Mouse (Mus musculus) stomach, embryonic 14.5 days (tissue): ENCODE data around the gene Hecw2. TPM values are rescaled to one million over a fixed set of nuclear protein-coding genes. Genes with fewer than 3 reads are reported as not detected.

ENCODE experiments used
- ATAC-seq: fragments of 200-750 bp; cut with Nextera tagmentation; 2 replicates; pipeline ENCODE4 v1.8.0; 2017; ENCODE audit warnings: low read depth, moderate TSS enrichment; ENCODE audit not compliant: insufficient number of reproducible peaks, insufficient read depth, low FRiP score
- H3K27ac ChIP-seq: fragments of 300-500 bp; sonication (generic); 2 replicates; pipeline ENCODE4 v1.5.1; 2014; ENCODE audit warnings: mild to moderate bottlenecking, low read length, moderate library complexity, mixed read lengths
- H3K27me3 ChIP-seq: fragments of 300-500 bp; sonication (generic); 2 replicates; pipeline ENCODE4 v1.6.1; 2014; ENCODE audit warnings: low read length, control low read depth, mixed read lengths; ENCODE audit not compliant: control insufficient read depth, insufficient read depth
- H3K36me3 ChIP-seq: fragments of 300-500 bp; sonication (generic); 2 replicates; pipeline ENCODE4 v1.6.1; 2014; ENCODE audit warnings: mild to moderate bottlenecking, control low read depth, low read length, moderate library complexity, mixed read lengths; ENCODE audit not compliant: control insufficient read depth, insufficient read depth
- H3K4me1 ChIP-seq: fragments of 300-500 bp; sonication (generic); 2 replicates; pipeline ENCODE4 v1.6.1; 2014; ENCODE audit warnings: low read length, control low read depth, mixed read lengths; ENCODE audit not compliant: control insufficient read depth, insufficient read depth
- H3K4me2 ChIP-seq: fragments of 300-500 bp; sonication (generic); replicated peaks from 2 replicates; pipeline ENCODE4 v1.6.1; 2014; ENCODE audit warnings: low read depth, low read length, control low read depth
- H3K4me3 ChIP-seq: fragments of 300-500 bp; sonication (generic); 2 replicates; pipeline ENCODE4 v1.5.1; 2014; ENCODE audit warnings: low read depth, low read length, control low read depth
- H3K9ac ChIP-seq: fragments of 300-500 bp; sonication (generic); replicated peaks from 2 replicates; pipeline ENCODE4 v1.6.1; 2014; ENCODE audit warnings: low read depth, mild to moderate bottlenecking, control low read depth, low read length, moderate library complexity, mixed read lengths
- H3K9me3 ChIP-seq: fragments of 300-500 bp; sonication (generic); 2 replicates; pipeline ENCODE4 v1.6.1; 2016; ENCODE audit warnings: low read depth, low read length, control low read depth; ENCODE audit not compliant: control insufficient read depth
- WGBS: fragments of 180-500 bp; shearing (Covaris S2); extraction: QIAGEN DNeasy Blood & Tissue Kit; methylation state at CpG from one replicate; pipeline ENCODE4 v1.1.7; 2014; 5-methylcytosine and 5-hydroxymethylcytosine counted together
- polyA plus RNA-seq: library from polyadenylated mRNA; unstranded; fragments of >200 nt; fragmentation: Nextera tagmentation; extraction: Ambion mirVana; gene quantifications from 2 replicates; pipeline ENCODE4 v1.2.1, GENCODE M21; 2014

The Hecw2 gene
- polyA plus RNA-seq, 1 experiment from 2014 or later = 2.9 TPM

DNA sequence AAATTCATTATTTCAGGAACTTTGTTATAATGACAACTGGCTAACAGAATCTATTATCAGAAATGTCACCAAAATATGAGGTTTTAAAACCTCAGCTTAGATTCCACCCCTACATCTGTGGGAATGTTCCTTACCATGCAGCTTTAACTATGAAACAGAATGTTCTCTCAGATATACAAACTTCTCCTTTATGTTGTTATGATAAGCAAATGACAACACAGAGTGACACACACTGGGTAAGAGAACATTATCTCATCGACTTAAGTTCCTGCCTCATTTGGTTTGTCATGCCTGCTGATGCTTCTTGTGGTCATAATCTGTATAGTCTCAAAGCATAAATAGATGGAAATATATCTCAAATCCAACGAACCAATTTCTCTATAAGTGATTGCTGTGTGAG, 312.5 kb downstream of the Hecw2 start:
- Histone ChIP-seq H3K27ac (no peak overlapping the region), H3K27me3 (no peaks in the 10 kb centered on the region), H3K4me3 (no peak overlapping the region), H3K4me2 (no peak overlapping the region), H3K4me1 (no peaks in the 10 kb centered on the region), H3K9me3 (no peaks in the 10 kb centered on the region), H3K9ac (no peak overlapping the region), H3K36me3 (no peaks in the 10 kb centered on the region)
- 81% methylated on average over 2 of the region's 2 CpGs for WGBS
- no peak for ATAC-seq

DNA sequence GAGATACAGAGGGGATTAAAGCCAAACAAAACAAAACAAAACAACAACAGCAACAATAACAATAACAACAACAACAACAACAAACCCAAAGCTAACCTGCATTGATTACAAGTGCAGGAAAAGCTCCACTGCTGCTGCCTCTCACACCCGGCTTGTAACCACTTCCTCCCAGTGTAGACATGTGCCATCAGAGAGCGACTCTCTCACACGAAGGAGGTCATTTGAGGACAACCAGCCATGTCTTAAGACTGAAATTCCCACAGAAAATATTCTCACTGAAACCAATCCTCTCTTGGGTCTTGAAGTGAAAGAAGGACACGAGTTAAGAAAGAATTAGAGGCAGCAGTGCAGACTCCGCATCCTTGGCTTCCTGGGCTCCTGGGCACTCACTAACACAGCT, 319.0 kb downstream of the Hecw2 start:
- Histone ChIP-seq H3K36me3 (no peaks in the 10 kb centered on the region), H3K27ac (no peak overlapping the region), H3K4me2 (no peak overlapping the region), H3K9ac (no peak overlapping the region), H3K9me3 (no peaks in the 10 kb centered on the region), H3K4me3 (no peak overlapping the region), H3K27me3 (no peaks in the 10 kb centered on the region), H3K4me1 (no peaks in the 10 kb centered on the region)
- ATAC-seq = no peak
- 87% methylated on average over 5 of the region's 5 CpGs for WGBS

DNA sequence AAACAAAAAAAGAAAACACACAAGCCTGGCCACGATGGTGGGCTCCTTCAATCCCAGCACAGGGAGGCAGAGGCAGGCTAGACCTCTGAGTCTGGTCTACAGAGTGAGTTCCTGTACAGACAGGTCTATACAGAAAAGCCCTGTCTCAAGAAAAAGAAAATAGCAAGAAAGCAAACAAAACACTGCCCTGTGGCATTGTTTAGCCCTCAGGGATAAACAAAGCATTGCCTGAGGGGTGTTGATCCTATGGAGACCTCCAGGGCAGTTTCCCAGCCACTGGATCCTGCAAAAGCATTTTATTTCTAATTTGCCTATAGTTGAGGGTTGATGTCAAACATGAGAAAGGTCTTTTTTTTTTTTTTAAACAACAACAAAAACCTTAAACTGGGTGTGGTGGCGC, 327.7 kb downstream of the Hecw2 start:
- Histone ChIP-seq H3K36me3 (no peaks in the 10 kb centered on the region), H3K4me2 (no peak overlapping the region), H3K27me3 (no peaks in the 10 kb centered on the region), H3K4me3 (no peak overlapping the region), H3K27ac (no peak overlapping the region), H3K4me1 (no peaks in the 10 kb centered on the region), H3K9ac (no peak overlapping the region), H3K9me3 (no peaks in the 10 kb centered on the region)
- ATAC-seq = no peak
- 81% methylated on average over 2 of the region's 2 CpGs for whole genome bisulfite sequencing

DNA sequence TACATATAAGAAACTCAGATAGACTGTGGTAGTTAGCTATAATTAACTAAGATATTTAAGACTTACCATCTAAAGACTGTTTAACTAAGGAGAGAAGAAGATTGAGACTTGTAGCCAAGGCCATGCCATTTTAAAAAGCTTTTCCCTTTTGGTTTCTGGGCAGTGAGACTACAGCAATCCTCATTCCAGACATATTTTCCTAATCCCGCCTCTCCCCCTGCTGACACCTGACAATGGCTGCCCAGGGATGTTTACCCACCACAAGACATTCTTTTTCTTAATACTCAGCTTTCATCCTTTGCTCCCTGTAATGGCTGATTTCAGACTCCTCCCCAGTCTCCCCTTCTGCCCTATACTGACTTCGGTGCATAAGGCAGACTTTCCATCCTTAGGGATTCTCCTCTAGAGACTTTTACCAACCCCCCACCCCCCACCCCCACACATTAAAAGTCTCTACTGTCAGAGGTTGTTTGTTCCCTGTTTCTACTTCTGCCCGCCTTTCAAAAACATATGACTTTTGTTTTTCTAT, 328.5 kb downstream of the Hecw2 start:
- Histone ChIP-seq H3K27ac (no peak overlapping the region), H3K9ac (no peak overlapping the region), H3K4me3 (no peak overlapping the region), H3K4me2 (no peak overlapping the region), H3K27me3 (no peaks in the 10 kb centered on the region), H3K4me1 (no peaks in the 10 kb centered on the region), H3K9me3 (no peaks in the 10 kb centered on the region), H3K36me3 (no peaks in the 10 kb centered on the region)
- 35% methylated on average over 3 of the region's 3 CpGs for WGBS
- no peak for ATAC-seq

DNA sequence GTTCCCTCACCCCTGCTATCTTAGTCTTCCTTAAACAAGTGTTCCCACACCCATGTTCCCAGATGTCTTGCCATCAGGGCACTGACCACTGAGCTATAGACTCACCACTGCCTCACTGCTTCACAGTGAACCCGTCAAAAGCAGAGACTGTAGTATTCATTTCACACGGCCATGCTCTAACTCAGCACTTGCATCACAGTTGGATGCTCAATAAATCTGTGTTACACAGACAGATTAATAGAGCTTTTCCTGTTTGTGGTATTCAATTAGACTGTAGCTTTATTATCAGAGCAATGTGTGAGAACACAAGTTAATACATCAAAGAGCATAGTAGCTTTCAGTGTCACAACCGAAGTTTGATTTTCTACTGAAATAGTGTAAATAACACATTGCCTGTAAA, 330.9 kb downstream of the Hecw2 start:
- Histone ChIP-seq H3K27me3 (no peaks in the 10 kb centered on the region), H3K9ac (no peak overlapping the region), H3K9me3 (no peaks in the 10 kb centered on the region), H3K36me3 (no peaks in the 10 kb centered on the region), H3K4me3 (no peak overlapping the region), H3K27ac (no peak overlapping the region), H3K4me2 (no peak overlapping the region), H3K4me1 (no peaks in the 10 kb centered on the region)
- ATAC-seq = no peak
- 79% methylated on average over 3 of the region's 3 CpGs for WGBS

DNA sequence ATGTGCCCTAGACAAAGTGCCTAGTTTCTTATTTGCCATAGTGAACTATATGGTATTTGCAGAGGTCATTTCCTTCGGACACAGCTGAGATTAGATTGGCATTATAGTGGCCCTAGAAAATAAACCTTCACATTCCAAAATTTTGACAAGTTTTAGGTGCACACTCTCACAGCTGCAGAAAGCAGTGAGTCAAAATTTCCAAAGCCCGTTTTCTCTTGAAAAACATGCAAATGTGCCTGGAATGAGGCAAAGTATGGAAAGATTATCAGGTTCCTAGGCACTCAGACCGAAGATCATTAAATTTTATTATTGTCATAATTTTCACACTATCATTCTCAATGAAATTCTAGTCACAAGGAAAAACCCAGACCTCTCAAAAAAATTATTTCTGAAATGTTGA, 334.4 kb downstream of the Hecw2 start:
- Histone ChIP-seq H3K9ac (no peak overlapping the region), H3K9me3 (no peaks in the 10 kb centered on the region), H3K36me3 (no peaks in the 10 kb centered on the region), H3K4me1 (no peaks in the 10 kb centered on the region), H3K27ac (no peak overlapping the region), H3K27me3 (no peaks in the 10 kb centered on the region), H3K4me2 (no peak overlapping the region), H3K4me3 (no peak overlapping the region)
- ATAC-seq = no peak
- WGBS = 81% methylated on average over 3 of the region's 3 CpGs

DNA sequence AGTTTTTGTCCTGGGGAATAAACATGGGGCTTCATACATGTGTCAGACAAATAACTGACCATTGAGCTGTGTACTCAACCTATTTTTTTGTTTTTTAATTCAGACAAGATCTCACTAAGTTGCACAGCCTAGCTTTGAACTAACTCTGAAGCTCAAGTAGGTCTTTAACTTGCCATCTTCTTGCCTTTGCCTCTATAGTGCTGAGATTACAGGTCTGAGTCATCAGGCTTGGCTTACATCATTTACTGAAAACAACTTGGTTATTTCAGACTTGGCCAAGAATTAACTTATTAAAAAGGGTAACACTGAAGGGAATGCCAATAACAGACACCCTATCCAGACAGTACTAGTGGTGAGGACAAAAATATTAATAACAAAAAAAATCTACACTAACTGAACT, 335.8 kb downstream of the Hecw2 start:
- Histone ChIP-seq H3K9ac (no peak overlapping the region), H3K27me3 (no peaks in the 10 kb centered on the region), H3K4me2 (no peak overlapping the region), H3K4me3 (no peak overlapping the region), H3K4me1 (no peaks in the 10 kb centered on the region), H3K27ac (no peak overlapping the region), H3K36me3 (no peaks in the 10 kb centered on the region), H3K9me3 (no peaks in the 10 kb centered on the region)
- ATAC-seq = no peak

DNA sequence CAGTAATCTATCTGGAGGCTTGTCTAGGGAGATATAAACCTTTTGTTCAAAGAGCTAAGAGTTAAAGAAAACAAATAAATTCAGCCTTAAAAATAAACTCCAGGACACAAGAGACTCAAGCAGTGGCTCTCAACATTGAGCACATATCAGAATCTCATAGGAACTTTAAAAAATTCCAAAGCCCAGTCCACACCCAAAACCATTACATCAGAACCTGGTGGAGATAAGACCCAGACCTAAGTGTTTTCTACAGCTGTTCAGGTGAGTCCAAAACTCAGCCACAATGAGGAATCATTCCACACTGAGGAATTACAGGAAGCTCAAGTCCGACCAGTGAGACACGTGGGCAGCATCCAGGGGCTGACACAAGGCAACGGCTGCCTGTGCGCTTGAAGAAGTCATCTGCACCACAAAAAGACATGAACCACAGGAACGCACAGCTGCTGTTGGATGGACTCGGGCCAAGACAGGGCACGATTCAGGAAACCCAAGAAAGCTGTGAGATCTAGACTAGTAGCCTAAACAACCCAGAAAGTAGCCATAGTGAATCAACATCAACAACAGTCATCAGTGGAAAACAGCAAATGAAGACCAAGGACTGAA, 338.4 kb downstream of the Hecw2 start:
- Histone ChIP-seq H3K4me2 (no peak overlapping the region), H3K36me3 (no peaks in the 10 kb centered on the region), H3K4me1 (no peaks in the 10 kb centered on the region), H3K9ac (no peak overlapping the region), H3K27ac (no peak overlapping the region), H3K4me3 (no peak overlapping the region), H3K9me3 (no peaks in the 10 kb centered on the region), H3K27me3 (no peaks in the 10 kb centered on the region)
- 85% methylated on average over 7 of the region's 7 CpGs for WGBS
- ATAC-seq = no peak

DNA sequence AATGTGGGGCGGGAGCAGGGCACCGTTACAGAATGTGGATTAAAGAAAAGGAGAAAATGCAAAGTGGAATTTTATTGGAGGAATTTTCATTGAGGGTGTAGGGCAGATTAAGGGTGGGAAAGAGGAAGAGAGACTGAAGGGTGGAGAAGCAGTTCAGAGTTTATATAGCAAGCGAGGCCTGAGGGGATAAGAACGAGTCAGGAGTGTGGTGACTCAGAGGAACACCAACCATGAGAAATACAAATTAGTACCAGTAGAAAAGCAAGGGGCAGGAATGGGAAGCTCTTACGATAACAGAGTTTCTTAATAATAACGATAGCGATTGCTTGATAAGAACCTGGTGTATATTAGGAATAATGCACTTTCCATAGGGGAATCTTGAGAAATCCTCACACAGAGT, 339.2 kb downstream of the Hecw2 start:
- H3K4me1 ChIP-seq = no peaks in the 10 kb centered on the region
- H3K9ac ChIP-seq = no peak overlapping the region
- H3K27ac ChIP-seq = no peak overlapping the region
- no peak for ATAC-seq
- no peaks in the 10 kb centered on the region for H3K27me3 ChIP-seq
- WGBS = 78% methylated on average over 7 of the region's 7 CpGs
- no peak overlapping the region for H3K4me2 ChIP-seq
- no peak overlapping the region for H3K4me3 ChIP-seq
- H3K36me3 ChIP-seq = no peaks in the 10 kb centered on the region
- H3K9me3 ChIP-seq = no peaks in the 10 kb centered on the region
